Mouse (Mus musculus) neural tube, embryonic 11.5 days (tissue): ENCODE measurements around the gene E2f4. TPM values are rescaled to one million over a fixed set of nuclear protein-coding genes. Genes with fewer than 3 reads are reported as not detected.

Experiments
- ATAC-seq: fragments of 200-750 bp; cut with Nextera tagmentation; 2 replicates; pipeline ENCODE4 v1.8.0; 2017; ENCODE audit warnings: moderate number of reproducible peaks, mild to moderate bottlenecking, moderate TSS enrichment, moderate library complexity; ENCODE audit not compliant: insufficient read depth, low FRiP score, low TSS enrichment
- DNase-seq: peaks from one replicate; pipeline ENCODE4 v3.0.0-alpha.2; 2015; ENCODE audit warnings: low spot score
- H3K27ac ChIP-seq: fragments of 300-500 bp; sonication (generic); 2 replicates; pipeline ENCODE4 v1.5.1; 2014; ENCODE audit warnings: low read depth, mild to moderate bottlenecking, low read length
- H3K27me3 ChIP-seq: fragments of 300-500 bp; sonication (generic); 2 replicates; pipeline ENCODE4 v1.6.1; 2014; ENCODE audit warnings: mild to moderate bottlenecking, low read length, mixed read lengths; ENCODE audit not compliant: control insufficient read depth, insufficient read depth
- H3K36me3 ChIP-seq: fragments of 300-500 bp; sonication (generic); 2 replicates; pipeline ENCODE4 v1.6.1; 2014; ENCODE audit warnings: mild to moderate bottlenecking, low read length, moderate library complexity, mixed read lengths; ENCODE audit not compliant: control insufficient read depth, insufficient read depth
- H3K4me1 ChIP-seq: fragments of 300-500 bp; sonication (generic); 2 replicates; pipeline ENCODE4 v1.6.1; 2014; ENCODE audit warnings: low read length, mixed read lengths; ENCODE audit not compliant: control insufficient read depth, insufficient read depth
- H3K4me2 ChIP-seq: fragments of 300-500 bp; sonication (generic); 2 replicates; pipeline ENCODE4 v1.6.1; 2014; ENCODE audit warnings: low read depth, mild to moderate bottlenecking, moderate library complexity
- H3K4me3 ChIP-seq: fragments of 300-500 bp; sonication (generic); 2 replicates; pipeline ENCODE4 v1.5.1; 2014; ENCODE audit warnings: low read depth, low read length
- H3K9ac ChIP-seq: fragments of 300-500 bp; sonication (generic); 2 replicates; pipeline ENCODE4 v1.6.1; 2014; ENCODE audit warnings: mild to moderate bottlenecking, low read length
- H3K9me3 ChIP-seq: fragments of 300-500 bp; sonication (generic); 2 replicates; pipeline ENCODE4 v1.6.1; 2016; ENCODE audit warnings: low read length; ENCODE audit not compliant: control insufficient read depth
- whole genome bisulfite sequencing: fragments of 180-500 bp; shearing (Covaris S2); extraction: QIAGEN DNeasy Blood & Tissue Kit; methylation state at CpG from one replicate; pipeline ENCODE4 v1.1.7; 2014; 5-methylcytosine and 5-hydroxymethylcytosine counted together
- polyA plus RNA-seq: library from polyadenylated mRNA; unstranded; fragments of >200 nt; fragmentation: Nextera tagmentation; extraction: Ambion mirVana; gene quantifications from 2 replicates; pipeline ENCODE4 v1.2.1, GENCODE M21; 2014

E2f4 gene
- polyA plus RNA-seq, 1 experiment from 2014 or later: 103 TPM

- Histone ChIP-seq H3K27ac (no peak within 1 kb of the TSS), H3K36me3 (peaks cover 17% of the 10 kb centered on the region), H3K27me3 (no peaks in the 10 kb centered on the region), H3K4me2 (peak within 1 kb of the TSS; percentile 32), H3K9me3 (no peaks in the 10 kb centered on the region), H3K4me3 (peak within 1 kb of the TSS; percentile 8; the same call in 1 of the 2 replicates), H3K9ac (peak within 1 kb of the TSS; percentile 39; the same call in 1 of the 2 replicates), H3K4me1 (peaks cover 8% of the 10 kb centered on the region; the same call in 1 of the 2 replicates)
- 6% methylated on average over 28 of the region's 30 CpGs for WGBS
- ATAC-seq: peak; percentile 53
- DNase-seq: peak; percentile 44
Observed at GRCm38 (mm10) chr8:105305211-105306145, 8.0 kb downstream of the E2f4 start, which contains the start of gene Elmo3. Gene Elmo3 (plus strand): TSS chr8:105305601.

GRCm38 (mm10) chr8:105306146-105306691, 8.8 kb downstream of the E2f4 start:
- Histone ChIP-seq H3K9me3 (no peaks in the 10 kb centered on the region), H3K36me3 (peaks cover 13% of the 10 kb centered on the region), H3K4me2 (peak overlapping the region; percentile 32; the same call in 1 of the 2 replicates), H3K4me3 (no peak overlapping the region), H3K27me3 (no peaks in the 10 kb centered on the region), H3K4me1 (peaks cover 8% of the 10 kb centered on the region; the same call in 1 of the 2 replicates), H3K9ac (no peak overlapping the region; the same call in 1 of the 2 replicates), H3K27ac (no peak overlapping the region)
- peak; percentile 17 for ATAC-seq
- no peak for DNase-seq
- 48% methylated on average over 5 of the region's 5 CpGs for WGBS

GRCm38 (mm10) chr8:105307670-105308069, 10.2 kb downstream of the E2f4 start:
- H3K27me3 ChIP-seq: no peaks in the 10 kb centered on the region
- DNase-seq: no peak
- H3K36me3 ChIP-seq: peaks cover 11% of the 10 kb centered on the region
- peaks cover 8% of the 10 kb centered on the region; the same call in 1 of the 2 replicates for H3K4me1 ChIP-seq
- H3K9ac ChIP-seq: no peak overlapping the region
- no peak overlapping the region for H3K4me2 ChIP-seq
- 98% methylated on average over 13 of the region's 13 CpGs for WGBS
- no peak overlapping the region for H3K27ac ChIP-seq
- ATAC-seq: no peak
- H3K4me3 ChIP-seq: no peak overlapping the region
- no peaks in the 10 kb centered on the region for H3K9me3 ChIP-seq

DNA sequence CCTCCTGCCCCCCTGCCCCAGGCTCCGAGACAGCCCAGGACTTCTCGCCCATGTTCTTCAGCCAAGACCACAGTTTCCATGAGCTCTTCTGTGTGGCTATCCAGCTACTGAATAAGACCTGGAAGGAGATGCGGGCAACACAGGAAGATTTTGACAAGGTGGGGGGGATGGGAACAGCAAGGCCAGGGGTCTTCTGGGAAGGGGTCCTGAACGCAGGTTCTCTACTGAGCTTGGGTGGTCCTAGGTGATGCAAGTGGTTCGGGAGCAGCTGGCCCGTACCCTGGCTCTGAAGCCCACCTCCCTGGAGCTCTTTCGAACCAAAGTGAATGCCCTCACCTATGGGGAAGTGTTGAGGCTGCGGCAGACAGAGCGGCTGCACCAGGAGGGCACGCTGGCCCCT, 11.0 kb downstream of the E2f4 start:
- no peak overlapping the region for H3K4me2 ChIP-seq
- H3K27ac ChIP-seq: no peak overlapping the region
- H3K9ac ChIP-seq: no peak overlapping the region
- DNase-seq: peak; percentile 8
- H3K9me3 ChIP-seq: no peaks in the 10 kb centered on the region
- peaks cover 8% of the 10 kb centered on the region; the same call in 1 of the 2 replicates for H3K4me1 ChIP-seq
- no peak overlapping the region for H3K4me3 ChIP-seq
- WGBS: 90% methylated on average over 10 of the region's 10 CpGs
- H3K36me3 ChIP-seq: peaks cover 9% of the 10 kb centered on the region
- H3K27me3 ChIP-seq: no peaks in the 10 kb centered on the region
- ATAC-seq: no peak

DNA sequence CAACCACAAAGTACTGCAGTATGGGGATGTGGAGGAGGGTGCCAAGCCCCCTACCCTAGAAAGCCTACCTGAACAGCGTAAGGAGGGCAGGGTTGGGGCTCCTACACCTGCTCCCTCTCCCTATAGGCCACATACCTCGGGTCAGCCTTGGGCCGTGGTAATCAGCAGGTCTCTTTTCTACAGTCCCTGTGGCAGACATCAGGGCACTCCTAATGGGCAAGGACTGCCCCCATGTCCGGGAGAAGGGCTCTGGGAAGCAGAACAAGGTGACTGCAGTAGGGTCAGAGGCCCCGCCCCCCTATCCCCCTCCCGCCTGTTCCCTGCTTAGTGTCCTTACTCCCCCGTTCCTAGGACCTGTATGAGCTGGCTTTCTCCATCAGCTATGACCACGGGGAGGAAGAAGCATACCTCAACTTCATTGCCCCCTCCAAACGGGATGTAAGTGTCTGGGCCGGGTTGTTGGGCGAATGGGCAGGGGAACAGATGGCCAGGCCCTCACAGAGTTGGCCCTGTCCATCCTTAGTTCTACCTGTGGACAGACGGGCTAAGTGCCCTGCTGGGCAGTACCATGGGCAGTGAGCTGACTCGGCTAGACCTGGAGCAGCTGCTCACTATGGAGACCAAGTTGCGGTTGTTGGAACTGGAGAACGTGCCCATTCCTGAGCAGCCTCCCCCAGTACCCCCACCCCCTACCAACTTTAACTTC, 11.8 kb downstream of the E2f4 start:
- WGBS: 83% methylated on average over 15 of the region's 15 CpGs
- peaks cover 9% of the 10 kb centered on the region for H3K36me3 ChIP-seq

DNA sequence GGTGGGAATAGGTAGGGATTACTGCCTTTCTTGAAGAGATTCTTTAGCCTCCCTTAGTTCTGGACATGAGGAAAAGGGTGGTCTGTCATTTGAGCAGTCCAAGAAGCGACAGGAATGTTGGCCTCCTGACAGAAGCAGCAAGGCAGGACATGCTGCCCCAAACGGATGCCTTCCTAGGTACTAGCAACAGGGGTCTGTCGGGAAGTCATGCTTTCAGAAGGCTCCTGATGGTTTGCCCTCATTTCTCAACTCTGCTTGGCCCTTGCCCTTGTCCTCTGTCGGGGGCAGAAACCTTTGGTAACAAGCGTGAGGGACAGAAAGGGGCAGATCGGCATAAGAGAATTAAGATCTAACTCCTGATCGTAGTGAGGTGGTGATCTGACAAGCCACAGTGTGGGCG, 12.7 kb downstream of the E2f4 start:
- Histone ChIP-seq H3K27ac (no peak overlapping the region), H3K4me3 (no peak overlapping the region), H3K27me3 (no peaks in the 10 kb centered on the region), H3K4me2 (no peak overlapping the region), H3K36me3 (peaks cover 15% of the 10 kb centered on the region), H3K9me3 (no peaks in the 10 kb centered on the region), H3K9ac (no peak overlapping the region), H3K4me1 (peaks cover 8% of the 10 kb centered on the region; the same call in 1 of the 2 replicates)
- WGBS: 85% methylated on average over 8 of the region's 8 CpGs
- no peak for DNase-seq
- no peak for ATAC-seq

More for the DNA sequence above, 11.8 kb downstream of the E2f4 start:
- H3K4me1 ChIP-seq: peaks cover 8% of the 10 kb centered on the region; the same call in 1 of the 2 replicates
- no peak overlapping the region for H3K4me2 ChIP-seq
- no peaks in the 10 kb centered on the region for H3K9me3 ChIP-seq
- peak; percentile 7 for DNase-seq
- H3K9ac ChIP-seq: no peak overlapping the region
- no peak overlapping the region for H3K27ac ChIP-seq
- H3K4me3 ChIP-seq: no peak overlapping the region
- ATAC-seq: no peak
- no peaks in the 10 kb centered on the region for H3K27me3 ChIP-seq

DNA sequence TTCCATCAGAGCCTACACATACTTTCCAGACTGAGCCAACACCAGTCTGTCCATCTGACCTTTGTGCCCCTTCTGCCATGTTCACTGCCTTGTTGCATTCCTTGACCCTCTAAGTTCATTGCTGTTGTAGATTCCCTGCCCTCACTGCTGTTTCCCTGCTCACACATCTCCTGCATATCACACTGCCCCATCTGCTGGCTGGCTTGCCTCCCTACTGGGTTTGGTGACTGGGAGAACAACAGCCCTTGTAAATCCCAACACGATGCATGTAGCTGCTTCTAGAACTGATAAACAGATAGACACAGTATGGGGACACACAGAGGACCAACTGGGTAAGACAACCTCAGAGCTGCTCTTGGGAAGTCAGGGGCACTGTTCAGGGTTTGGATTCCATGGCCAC, 14.3 kb downstream of the E2f4 start:
- DNase-seq: no peak
- Histone ChIP-seq H3K4me1 (no peaks in the 10 kb centered on the region), H3K27ac (no peak overlapping the region), H3K4me2 (no peak overlapping the region), H3K9me3 (no peaks in the 10 kb centered on the region), H3K36me3 (peaks cover 20% of the 10 kb centered on the region), H3K27me3 (no peaks in the 10 kb centered on the region), H3K9ac (no peak overlapping the region), H3K4me3 (no peak overlapping the region)
- no peak for ATAC-seq
- WGBS: 89% methylated on average over 1 of the region's 1 CpGs

DNA sequence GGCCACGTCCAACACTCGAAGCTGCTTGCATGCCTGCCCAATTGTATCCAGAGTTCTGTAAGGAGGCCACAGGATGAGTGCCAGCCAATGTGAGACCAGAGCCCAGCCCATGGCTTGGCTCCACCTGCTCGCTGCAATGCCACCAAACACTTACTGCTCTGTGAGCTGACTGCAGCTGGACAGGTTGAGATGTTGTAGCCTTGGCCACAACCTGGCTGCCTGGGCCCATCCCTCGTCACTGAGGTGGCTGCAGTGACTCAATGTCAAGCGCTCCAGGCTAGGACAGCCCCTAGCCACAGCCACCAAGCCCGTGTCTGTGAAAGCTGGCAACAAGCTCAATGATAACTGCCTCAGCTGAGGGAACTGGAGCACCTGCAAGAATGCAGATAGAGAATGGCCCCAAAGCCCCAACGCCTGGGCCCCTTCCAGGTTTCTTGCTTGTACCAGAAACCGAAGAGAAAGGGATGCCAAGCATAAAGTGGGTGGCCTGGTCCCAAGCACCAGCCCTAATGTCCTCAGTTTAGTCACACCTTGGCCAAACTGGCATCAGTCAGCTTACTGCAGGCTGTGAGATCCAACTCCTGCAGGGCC, 15.5 kb downstream of the E2f4 start:
- Histone ChIP-seq H3K4me1 (no peaks in the 10 kb centered on the region), H3K9ac (no peak overlapping the region), H3K9me3 (no peaks in the 10 kb centered on the region), H3K27me3 (no peaks in the 10 kb centered on the region), H3K4me3 (no peak overlapping the region), H3K4me2 (no peak overlapping the region), H3K27ac (no peak overlapping the region), H3K36me3 (peaks cover 19% of the 10 kb centered on the region)
- DNase-seq (peak; percentile 8), ATAC-seq (no peak)
- 91% methylated on average over 8 of the region's 8 CpGs for WGBS
